Mouse (Mus musculus) cerebellum, adult 11 months (tissue): Measurements from ENCODE around the gene Gpn2.

Source experiments
- DNase-seq: peaks from one replicate; pipeline ENCODE4 v3.0.0; 2022

Gpn2 gene

GRCm38 (mm10) chr4:133596084-133596483 lies 11.9 kb downstream of the Gpn2 start:
- DNase-seq = no peak

- DNase-seq = no peak
Observed at GRCm38 (mm10) chr4:133598616-133599015, 14.5 kb downstream of the Gpn2 start.

- no peak for DNase-seq
Observed at GRCm38 (mm10) chr4:133599116-133599515, 15.0 kb downstream of the Gpn2 start.

- DNase-seq = peak; percentile 62
Observed at GRCm38 (mm10) chr4:133599571-133600073, 15.5 kb downstream of the Gpn2 start.

- no peak for DNase-seq
Observed at GRCm38 (mm10) chr4:133600306-133600705, 16.1 kb downstream of the Gpn2 start.

- peak; percentile 40 for DNase-seq
Observed at GRCm38 (mm10) chr4:133601721-133602218, 17.6 kb downstream of the Gpn2 start, which contains the start of gene Sfn. TSS of gene Sfn (minus strand) at chr4:133602168.

- DNase-seq = no peak
Observed at GRCm38 (mm10) chr4:133603056-133603455, 18.9 kb downstream of the Gpn2 start.

GRCm38 (mm10) chr4:133604175-133604574 lies 20.0 kb downstream of the Gpn2 start:
- DNase-seq = no peak

GRCm38 (mm10) chr4:133604856-133605255 lies 20.7 kb downstream of the Gpn2 start:
- DNase-seq = no peak

GRCm38 (mm10) chr4:133605330-133605729 lies 21.2 kb downstream of the Gpn2 start:
- DNase-seq = no peak

GRCm38 (mm10) chr4:133607284-133607683 lies 23.1 kb downstream of the Gpn2 start:
- no peak for DNase-seq

GRCm38 (mm10) chr4:133609719-133610118 lies 25.6 kb downstream of the Gpn2 start:
- DNase-seq = peak; percentile 60

GRCm38 (mm10) chr4:133611815-133612214 lies 27.7 kb downstream of the Gpn2 start:
- no peak for DNase-seq

GRCm38 (mm10) chr4:133612416-133612815 lies 28.3 kb downstream of the Gpn2 start:
- DNase-seq = no peak

GRCm38 (mm10) chr4:133613026-133613425 lies 28.9 kb downstream of the Gpn2 start:
- no peak for DNase-seq

- no peak for DNase-seq
Observed at GRCm38 (mm10) chr4:133613867-133614266, 29.7 kb downstream of the Gpn2 start.

- no peak for DNase-seq
Observed at GRCm38 (mm10) chr4:133614274-133614761, 30.2 kb downstream of the Gpn2 start.

GRCm38 (mm10) chr4:133615416-133615815 lies 31.3 kb downstream of the Gpn2 start:
- no peak for DNase-seq

GRCm38 (mm10) chr4:133617936-133618335 lies 33.8 kb downstream of the Gpn2 start:
- no peak for DNase-seq

GRCm38 (mm10) chr4:133619473-133620136 lies 35.4 kb downstream of the Gpn2 start:
- DNase-seq = no peak

- DNase-seq = no peak
Observed at GRCm38 (mm10) chr4:133620668-133621067, 36.5 kb downstream of the Gpn2 start.

- no peak for DNase-seq
Observed at GRCm38 (mm10) chr4:133622161-133622695, 38.1 kb downstream of the Gpn2 start.

GRCm38 (mm10) chr4:133624830-133625229 lies 40.7 kb downstream of the Gpn2 start:
- DNase-seq = no peak

- DNase-seq = no peak
Observed at GRCm38 (mm10) chr4:133625621-133626071, 41.5 kb downstream of the Gpn2 start.
